Mouse (Mus musculus) CH12.LX (cell line): ENCODE results near the gene Cep41. TPM values are rescaled to one million over a fixed set of nuclear protein-coding genes. Genes with fewer than 3 reads are reported as not detected.

ENCODE experiments used
- DNase-seq: peaks from one replicate; pipeline ENCODE4 v3.0.0-alpha.2; 2013; ENCODE audit errors: extremely low read depth
- H3K27ac ChIP-seq: 2 replicates; pipeline ENCODE4 v1.5.1; 2012; ENCODE audit warnings: low read depth, mild to moderate bottlenecking, control low read depth, moderate library complexity; ENCODE audit not compliant: insufficient read depth
- H3K27me3 ChIP-seq: replicated peaks from 2 replicates; pipeline ENCODE3; 2012; ENCODE audit warnings: inconsistent platforms
- H3K36me3 ChIP-seq, 2 experiments: replicated peaks in 1 of 2; 2 replicates each; pipeline versions ENCODE3 to v1.6.1; 2012; ENCODE audit warnings: inconsistent platforms in 1 of 2, low read length in 1 of 2, mild to moderate bottlenecking in 1 of 2, mixed read lengths in 1 of 2, moderate library complexity in 1 of 2; ENCODE audit not compliant: control insufficient read depth in 1 of 2, insufficient read depth in 1 of 2
- H3K4me1 ChIP-seq, 2 experiments: 2 replicates each; pipeline ENCODE4 v1.6.1; 2012; ENCODE audit warnings: inconsistent platforms in 1 of 2, moderate library complexity in 1 of 2; ENCODE audit not compliant: insufficient read depth in 2 of 2, control insufficient read depth in 1 of 2
- H3K4me2 ChIP-seq: 2 replicates; pipeline ENCODE4 v1.6.1; 2012; ENCODE audit warnings: low read depth, mild to moderate bottlenecking, control low read depth; ENCODE audit not compliant: poor library complexity, insufficient read depth, severe bottlenecking
- H3K4me3 ChIP-seq, 3 experiments: fragments of 150-350 bp in 1 of 3; sonication (generic) in 1 of 3; replicated peaks in 1 of 3; 2 replicates each; pipeline versions ENCODE3 to v1.5.1; 2011 to 2012; ENCODE audit warnings: low read depth in 2 of 3, low read length in 2 of 3, mild to moderate bottlenecking in 2 of 3, moderate library complexity in 2 of 3, control low read depth in 1 of 3, improper control_type of control experiment in 1 of 3, inconsistent platforms in 1 of 3, mixed read lengths in 1 of 3; ENCODE audit not compliant: poor library complexity in 1 of 3
- H3K79me2 ChIP-seq: replicated peaks from 2 replicates; pipeline ENCODE4 v1.6.1; 2012; ENCODE audit warnings: mild to moderate bottlenecking, moderate library complexity; ENCODE audit not compliant: control insufficient read depth, poor library complexity, insufficient read depth, severe bottlenecking; ENCODE audit errors: extremely low read depth
- H3K9ac ChIP-seq: 2 replicates; pipeline ENCODE4 v1.6.1; 2012; ENCODE audit warnings: low read depth, mild to moderate bottlenecking, control low read depth, moderate library complexity; ENCODE audit not compliant: insufficient read depth
- H3K9me3 ChIP-seq: replicated peaks from 2 replicates; pipeline ENCODE3; 2012; ENCODE audit warnings: low read length, inconsistent platforms, mixed read lengths
- BHLHE40 ChIP-seq: IDR thresholded peaks from 2 replicates; pipeline ENCODE4 v1.6.1; 2011; ENCODE audit warnings: mild to moderate bottlenecking, low read depth, low read length, improper control_type of control experiment
- E2F4 ChIP-seq: IDR thresholded peaks from 2 replicates; pipeline ENCODE4 v1.6.1; 2011; ENCODE audit warnings: low read depth, low read length, improper control_type of control experiment; ENCODE audit not compliant: insufficient replicate concordance
- EP300 ChIP-seq: IDR thresholded peaks from 2 replicates; pipeline ENCODE4 v1.6.1; 2011; ENCODE audit warnings: low read length, improper control_type of control experiment
- GABPA ChIP-seq: IDR thresholded peaks from 2 replicates; pipeline ENCODE4 v1.6.1; 2012; ENCODE audit warnings: low read depth, low read length, improper control_type of control experiment, inconsistent platforms; ENCODE audit not compliant: insufficient replicate concordance
- HCFC1 ChIP-seq: IDR thresholded peaks from 2 replicates; pipeline ENCODE4 v1.6.1; 2012; ENCODE audit warnings: low read depth, mild to moderate bottlenecking, inconsistent platforms, low read length, improper control_type of control experiment
- JUN ChIP-seq: IDR thresholded peaks from 2 replicates; pipeline ENCODE4 v1.6.1; 2011; ENCODE audit warnings: low read depth, mild to moderate bottlenecking, low read length, improper control_type of control experiment, moderate library complexity; ENCODE audit not compliant: insufficient read depth
- KAT2A ChIP-seq: IDR thresholded peaks from 2 replicates; pipeline ENCODE4 v1.6.1; 2012; ENCODE audit warnings: low read length, improper control_type of control experiment, inconsistent platforms; ENCODE audit not compliant: insufficient replicate concordance
- MAZ ChIP-seq: IDR thresholded peaks from 2 replicates; pipeline ENCODE4 v1.6.1; 2012; ENCODE audit warnings: low read depth, mild to moderate bottlenecking, inconsistent platforms, low read length, improper control_type of control experiment, moderate library complexity
- MEF2A ChIP-seq: IDR thresholded peaks from 2 replicates; pipeline ENCODE4 v1.6.1; 2014; ENCODE audit warnings: low read depth, mild to moderate bottlenecking, inconsistent platforms, low read length, improper control_type of control experiment, borderline replicate concordance
- MXI1 ChIP-seq: IDR thresholded peaks from 2 replicates; pipeline ENCODE4 v1.6.1; 2011; ENCODE audit warnings: mild to moderate bottlenecking, low read depth, low read length, improper control_type of control experiment
- NELFE ChIP-seq: IDR thresholded peaks from 2 replicates; pipeline ENCODE4 v1.6.1; 2011; ENCODE audit warnings: low read depth, low read length, improper control_type of control experiment
- NRF1 ChIP-seq: IDR thresholded peaks from 2 replicates; pipeline ENCODE4 v1.6.1; 2014; ENCODE audit warnings: low read depth, mild to moderate bottlenecking, inconsistent platforms, low read length, improper control_type of control experiment, moderate library complexity
- POLR2A ChIP-seq: IDR thresholded peaks from 2 replicates; pipeline ENCODE4 v1.6.1; 2011; ENCODE audit warnings: low read depth, mild to moderate bottlenecking, improper control_type of control experiment, low read length
- RAD21 ChIP-seq: IDR thresholded peaks from 2 replicates; pipeline ENCODE4 v1.6.1; 2011; ENCODE audit warnings: low read depth, mild to moderate bottlenecking, low read length, improper control_type of control experiment, moderate library complexity
- SIN3A ChIP-seq: IDR thresholded peaks from 2 replicates; pipeline ENCODE4 v1.6.1; 2012; ENCODE audit warnings: low read length, improper control_type of control experiment, inconsistent platforms
- TBP ChIP-seq: conservative IDR thresholded peaks from 2 replicates; pipeline ENCODE4 v1.6.1; 2011; ENCODE audit warnings: low read depth, low read length, improper control_type of control experiment
- TCF12 ChIP-seq: IDR thresholded peaks from 2 replicates; pipeline ENCODE4 v1.6.1; 2014; ENCODE audit warnings: low read depth, mild to moderate bottlenecking, inconsistent platforms, low read length, improper control_type of control experiment
- UBTF ChIP-seq: IDR thresholded peaks from 2 replicates; pipeline ENCODE4 v1.6.1; 2012; ENCODE audit warnings: low read depth, mild to moderate bottlenecking, inconsistent platforms, low read length, improper control_type of control experiment, moderate library complexity
- USF1 ChIP-seq: IDR thresholded peaks from 2 replicates; pipeline ENCODE4 v1.6.1; 2014; ENCODE audit warnings: low read depth, mild to moderate bottlenecking, inconsistent platforms, low read length, improper control_type of control experiment
- ZC3H11A ChIP-seq: IDR thresholded peaks from 2 replicates; pipeline ENCODE4 v1.6.1; 2012; ENCODE audit warnings: low read depth, mild to moderate bottlenecking, inconsistent platforms, low read length, improper control_type of control experiment
- ZMIZ1 ChIP-seq: IDR thresholded peaks from 2 replicates; pipeline ENCODE4 v1.6.1; 2012; ENCODE audit warnings: low read depth, mild to moderate bottlenecking, inconsistent platforms, low read length, improper control_type of control experiment
- ZNF384 ChIP-seq: IDR thresholded peaks from 2 replicates; pipeline ENCODE4 v1.6.1; 2012; ENCODE audit warnings: low read depth, low read length, improper control_type of control experiment, inconsistent platforms
- dilution Hi-C: fragments of 300-500 bp; cut with MboI; formaldehyde crosslinking; loops from 2 replicates; pipeline ENCODE4 v1.14.3; 2020; ENCODE audit warnings: low sequenced_read_pairs; ENCODE audit not compliant: extremely low pct_unique_long_range_greater_than_20kb, extremely low pct_ligation_motif_present
- in situ Hi-C: fragments of 300-500 bp; cut with MboI; formaldehyde crosslinking; loops from 3 replicates; pipeline ENCODE4 v1.14.3; 2019; ENCODE audit warnings: low sequenced_read_pairs, low pct_ligation_motif_present, low pct_unique_long_range_greater_than_20kb, mixed read lengths
- polyA plus RNA-seq: library from polyadenylated mRNA; unstranded; fragments of >175 nt; gene quantifications from 2 replicates; pipeline ENCODE4 v1.2.1, GENCODE M21; 2012; ENCODE audit warnings: low read depth; ENCODE audit not compliant: insufficient read length
- total RNA-seq, 2 experiments: library from RNA; depleted of rRNA; stranded (reverse); fragments of 300-350 nt in 1 of 2; fragments of >200 nt in 1 of 2; gene quantifications; 2 replicates each; pipeline ENCODE4 v1.2.3; 2012 to 2014

Cep41 gene
- total and polyA plus RNA-seq, 3 experiments, result 4.2 to 11.4 (median 8.7) TPM

- TF ChIP-seq E2F4, result no peak
- no peak for TF ChIP-seq ZC3H11A
These were observed 21.9 kb downstream of the Cep41 start (continued) for GRCm38 (mm10) chr6:30671696-30672095.

- peaks cover 9 to 14% of the 10 kb centered on the region in 2 experiments for H3K4me1 ChIP-seq
- H3K27ac ChIP-seq, result no peak overlapping the region
- no peaks in the 10 kb centered on the region for H3K27me3 ChIP-seq
- in situ Hi-C loops (no loop called here), dilution Hi-C loops (no loop called here)
- no peak overlapping the region for H3K9ac ChIP-seq
- no peaks in the 10 kb centered on the region for H3K79me2 ChIP-seq
- H3K36me3 ChIP-seq, result no peaks in the 10 kb centered on the region
- no peak for TF ChIP-seq HCFC1
- no peak for TF ChIP-seq RAD21
- no peak for TF ChIP-seq TBP
- no peak for TF ChIP-seq EP300
- no peak for TF ChIP-seq ZNF384
- TF ChIP-seq KAT2A, result no peak
- no peak for TF ChIP-seq UBTF
- no peak for TF ChIP-seq JUN
- no peak for TF ChIP-seq SIN3A
- TF ChIP-seq NELFE, result no peak
- TF ChIP-seq NRF1, result no peak
- TF ChIP-seq MXI1, result no peak
- no peak for TF ChIP-seq MAZ
- H3K4me2 ChIP-seq, result no peak overlapping the region
- H3K9me3 ChIP-seq, result no peaks in the 10 kb centered on the region
- DNase-seq, result no peak
- H3K4me3 ChIP-seq, result no peak overlapping the region
These were observed 26.0 kb downstream of the Cep41 start for GRCm38 (mm10) chr6:30667585-30667984.

- Histone ChIP-seq H3K4me3 (no peak overlapping the region), H3K4me2 (no peak overlapping the region), H3K9me3 (no peaks in the 10 kb centered on the region), H3K9ac (no peak overlapping the region), H3K79me2 (no peaks in the 10 kb centered on the region), H3K36me3 (no peaks in the 10 kb centered on the region), H3K4me1 (peaks cover 3 to 12% of the 10 kb centered on the region in 2 experiments; a peak in 1 of 4 replicates), H3K27ac (no peak overlapping the region), H3K27me3 (no peaks in the 10 kb centered on the region)
- no peak for DNase-seq
- in situ Hi-C loops, result no loop called here
- TF ChIP-seq USF1 (no peak), ZNF384 (no peak), NELFE (no peak), GABPA (no peak), TCF12 (no peak), MEF2A (no peak), POLR2A (no peak), KAT2A (no peak), ZMIZ1 (no peak), BHLHE40 (no peak)
- dilution Hi-C loops, result no loop called here
These were observed 27.5 kb downstream of the Cep41 start for GRCm38 (mm10) chr6:30666043-30666442.
